Mouse (Mus musculus) embryonic facial prominence, embryonic 11.5 days (tissue): ENCODE measurements around the gene Elavl1. TPM values are rescaled to one million over a fixed set of nuclear protein-coding genes. Genes with fewer than 3 reads are reported as not detected.

Experiments used
- ATAC-seq: fragments of 200-750 bp; cut with Nextera tagmentation; replicated peaks from 2 replicates; pipeline ENCODE4 v1.8.0; 2017; ENCODE audit warnings: low read depth; ENCODE audit not compliant: insufficient number of reproducible peaks, low FRiP score, low TSS enrichment
- DNase-seq: peaks from one replicate; pipeline ENCODE4 v3.0.0-alpha.2; 2015; ENCODE audit warnings: low spot score
- H3K27ac ChIP-seq: fragments of 300-500 bp; sonication (generic); replicated peaks from 2 replicates; pipeline ENCODE4 v1.5.1; 2014; ENCODE audit warnings: mild to moderate bottlenecking, low read depth, low read length, control low read depth
- H3K27me3 ChIP-seq: fragments of 300-500 bp; sonication (generic); 2 replicates; pipeline ENCODE4 v1.6.1; 2014; ENCODE audit warnings: mild to moderate bottlenecking, low read length, moderate library complexity, mixed read lengths; ENCODE audit not compliant: control insufficient read depth, insufficient read depth
- H3K36me3 ChIP-seq: fragments of 300-500 bp; sonication (generic); replicated peaks from 2 replicates; pipeline ENCODE4 v1.6.1; 2014; ENCODE audit warnings: low read depth, mild to moderate bottlenecking, low read length, moderate library complexity, mixed read lengths; ENCODE audit not compliant: control insufficient read depth, insufficient read depth
- H3K4me1 ChIP-seq: fragments of 300-500 bp; sonication (generic); 2 replicates; pipeline ENCODE4 v1.6.1; 2014; ENCODE audit warnings: low read length, mixed read lengths; ENCODE audit not compliant: control insufficient read depth, insufficient read depth
- H3K4me2 ChIP-seq: fragments of 300-500 bp; sonication (generic); 2 replicates; pipeline ENCODE4 v1.6.1; 2014; ENCODE audit warnings: low read depth, mild to moderate bottlenecking, control low read depth, low read length, moderate library complexity
- H3K4me3 ChIP-seq: fragments of 300-500 bp; sonication (generic); 2 replicates; pipeline ENCODE4 v1.5.1; 2014; ENCODE audit warnings: low read depth, low read length, control low read depth
- H3K9ac ChIP-seq: fragments of 300-500 bp; sonication (generic); replicated peaks from 2 replicates; pipeline ENCODE4 v1.6.1; 2014; ENCODE audit warnings: mild to moderate bottlenecking, control low read depth, low read length
- H3K9me3 ChIP-seq: fragments of 300-500 bp; sonication (generic); replicated peaks from 2 replicates; pipeline ENCODE4 v1.6.1; 2016; ENCODE audit warnings: mild to moderate bottlenecking, low read length, inconsistent platforms, mixed read lengths; ENCODE audit not compliant: control insufficient read depth
- WGBS: fragments of 180-500 bp; shearing (Covaris S2); extraction: QIAGEN DNeasy Blood & Tissue Kit; methylation state at CpG from one replicate; pipeline ENCODE4 v1.1.7; 2014; 5-methylcytosine and 5-hydroxymethylcytosine counted together
- polyA plus RNA-seq: library from polyadenylated mRNA; unstranded; fragments of >200 nt; fragmentation: Nextera tagmentation; extraction: Ambion mirVana; gene quantifications from 2 replicates; pipeline ENCODE4 v1.2.1, GENCODE M21; 2014

The Elavl1 gene
- polyA plus RNA-seq, 1 experiment from 2014 or later = 409 TPM

GRCm38 (mm10) chr8:4321031-4321430, 4.2 kb downstream of the Elavl1 start:
- Histone ChIP-seq H3K9me3 (no peaks in the 10 kb centered on the region), H3K36me3 (no peaks in the 10 kb centered on the region; the same call in 1 of the 2 replicates), H3K9ac (no peak overlapping the region), H3K4me3 (no peak overlapping the region), H3K27ac (no peak overlapping the region), H3K4me2 (no peak overlapping the region), H3K4me1 (no peaks in the 10 kb centered on the region), H3K27me3 (no peaks in the 10 kb centered on the region)
- DNase-seq = no peak
- 83% methylated on average over 2 of the region's 2 CpGs for WGBS
- ATAC-seq = no peak

GRCm38 (mm10) chr8:4320404-4320803, 4.8 kb downstream of the Elavl1 start:
- Histone ChIP-seq H3K4me1 (no peaks in the 10 kb centered on the region), H3K27me3 (no peaks in the 10 kb centered on the region), H3K4me2 (no peak overlapping the region), H3K27ac (no peak overlapping the region), H3K36me3 (no peaks in the 10 kb centered on the region; the same call in 1 of the 2 replicates), H3K9ac (no peak overlapping the region), H3K4me3 (no peak overlapping the region), H3K9me3 (no peaks in the 10 kb centered on the region)
- no peak for ATAC-seq
- 100% methylated on average over 1 of the region's 1 CpGs for WGBS
- no peak for DNase-seq

GRCm38 (mm10) chr8:4319573-4319872, 5.7 kb downstream of the Elavl1 start:
- Histone ChIP-seq H3K9ac (no peak overlapping the region), H3K27ac (no peak overlapping the region), H3K36me3 (no peaks in the 10 kb centered on the region; the same call in 1 of the 2 replicates), H3K27me3 (no peaks in the 10 kb centered on the region), H3K4me3 (no peak overlapping the region), H3K4me1 (no peaks in the 10 kb centered on the region), H3K9me3 (no peaks in the 10 kb centered on the region), H3K4me2 (no peak overlapping the region)
- DNase-seq (no peak), ATAC-seq (no peak)
- 97% methylated on average over 11 of the region's 11 CpGs for WGBS

- Histone ChIP-seq H3K36me3 (no peaks in the 10 kb centered on the region; the same call in 1 of the 2 replicates), H3K4me2 (no peak overlapping the region)
- WGBS = 75% methylated on average over 2 of the region's 2 CpGs
Measured at GRCm38 (mm10) chr8:4318796-4319572, 6.2 kb downstream of the Elavl1 start.

GRCm38 (mm10) chr8:4318124-4318523, 7.1 kb downstream of the Elavl1 start:
- no peaks in the 10 kb centered on the region for H3K27me3 ChIP-seq
- no peaks in the 10 kb centered on the region for H3K9me3 ChIP-seq
- WGBS = 88% methylated on average over 5 of the region's 5 CpGs
- no peak overlapping the region for H3K27ac ChIP-seq
- no peak overlapping the region for H3K4me3 ChIP-seq
- no peak for ATAC-seq
- H3K4me2 ChIP-seq = no peak overlapping the region
- no peaks in the 10 kb centered on the region; the same call in 1 of the 2 replicates for H3K36me3 ChIP-seq
- no peaks in the 10 kb centered on the region for H3K4me1 ChIP-seq
- no peak for DNase-seq
- no peak overlapping the region for H3K9ac ChIP-seq

More at GRCm38 (mm10) chr8:4318796-4319572, 6.2 kb downstream of the Elavl1 start:
- no peak for ATAC-seq
- no peak for DNase-seq
- Histone ChIP-seq H3K9me3 (no peaks in the 10 kb centered on the region), H3K4me1 (no peaks in the 10 kb centered on the region), H3K27ac (no peak overlapping the region), H3K9ac (no peak overlapping the region), H3K4me3 (no peak overlapping the region), H3K27me3 (no peaks in the 10 kb centered on the region)

- ATAC-seq (no peak), DNase-seq (no peak)
- Histone ChIP-seq H3K36me3 (peaks cover 9% of the 10 kb centered on the region), H3K9ac (no peak overlapping the region), H3K27me3 (no peaks in the 10 kb centered on the region), H3K9me3 (no peaks in the 10 kb centered on the region), H3K4me1 (no peaks in the 10 kb centered on the region), H3K4me2 (no peak overlapping the region), H3K4me3 (no peak overlapping the region), H3K27ac (no peak overlapping the region)
- WGBS = 88% methylated on average over 3 of the region's 3 CpGs
Measured at GRCm38 (mm10) chr8:4314852-4315251, 10.4 kb downstream of the Elavl1 start.

GRCm38 (mm10) chr8:4313254-4314124, 11.7 kb downstream of the Elavl1 start:
- H3K4me1 ChIP-seq = no peaks in the 10 kb centered on the region
- H3K9ac ChIP-seq = no peak overlapping the region
- H3K36me3 ChIP-seq = peaks cover 9% of the 10 kb centered on the region
- no peak overlapping the region for H3K4me3 ChIP-seq
- no peaks in the 10 kb centered on the region for H3K9me3 ChIP-seq
- no peak for ATAC-seq
- DNase-seq = no peak
- WGBS = 77% methylated on average over 3 of the region's 3 CpGs
- H3K27ac ChIP-seq = no peak overlapping the region
- no peaks in the 10 kb centered on the region for H3K27me3 ChIP-seq
- H3K4me2 ChIP-seq = no peak overlapping the region

- Histone ChIP-seq H3K27ac (no peak overlapping the region), H3K9me3 (no peaks in the 10 kb centered on the region), H3K4me1 (no peaks in the 10 kb centered on the region), H3K4me2 (no peak overlapping the region), H3K9ac (no peak overlapping the region), H3K36me3 (peaks cover 9% of the 10 kb centered on the region), H3K4me3 (no peak overlapping the region), H3K27me3 (no peaks in the 10 kb centered on the region)
- no peak for DNase-seq
- no peak for ATAC-seq
Measured at GRCm38 (mm10) chr8:4312104-4312503, 13.1 kb downstream of the Elavl1 start.
